Mouse (Mus musculus) ES-E14 (cell line): ENCODE measurements around the gene Map3k10.

Experiments
- CHD2 ChIP-seq: IDR thresholded peaks from 2 replicates; pipeline ENCODE4 v1.6.1; 2014; ENCODE audit warnings: mild to moderate bottlenecking, low read depth, low read length, inconsistent platforms
- HCFC1 ChIP-seq: IDR thresholded peaks from 2 replicates; pipeline ENCODE4 v1.6.1; 2012; ENCODE audit warnings: low read length, inconsistent platforms, borderline replicate concordance; ENCODE audit not compliant: insufficient read depth
- ZC3H11A ChIP-seq: IDR thresholded peaks from 2 replicates; pipeline ENCODE4 v1.6.1; 2012; ENCODE audit warnings: low read depth, mild to moderate bottlenecking, inconsistent platforms, low read length, borderline replicate concordance

DNA sequence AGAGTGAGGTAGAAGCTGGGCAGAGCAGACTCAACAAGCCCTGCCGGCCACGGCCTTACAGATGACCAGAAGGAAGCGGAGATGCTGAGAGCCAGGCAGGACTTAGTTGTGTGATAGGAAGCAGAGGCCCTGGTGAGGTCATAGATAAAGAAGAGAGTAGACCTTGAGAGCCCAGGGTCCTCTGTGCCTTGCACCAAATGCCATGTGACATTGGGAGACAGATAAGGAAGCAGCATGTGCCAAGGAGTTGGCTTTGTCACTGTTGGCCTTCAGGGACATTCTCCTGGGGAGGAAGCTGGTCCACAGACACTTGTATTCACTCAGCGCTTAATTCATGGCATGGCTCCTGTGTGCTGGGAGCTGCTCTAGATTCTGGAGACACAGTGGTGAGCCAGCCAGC is 65.1 kb downstream of the Map3k10 start:
- no peak for TF ChIP-seq ZC3H11A
- TF ChIP-seq CHD2 = no peak
- TF ChIP-seq HCFC1 = no peak
